Mouse (Mus musculus): ENCODE measurements at regions not wholly inside any gene's neighbourhood (a gene's known extent, or its start where the extent isn't known, plus 50 kb on each side); places are given as distances from the start of the nearest gene placed in this dataset.

GRCm38 (mm10) chr15:25026786-25027461, 386.6 kb downstream of the Basp1 start:
- no peak for TF ChIP-seq CTCF (conservative IDR thresholded peaks at IDR 0.05; ENCODE audit: insufficient read depth, insufficient read length, low read depth, low read length)
- TF ChIP-seq POLR2A (IDR thresholded peaks at IDR 0.05; ENCODE audit: low read depth, low read length), result no peak
